Mouse (Mus musculus): Measurements from ENCODE around the gene Rapgef4. TPM values are rescaled to one million over a fixed set of nuclear protein-coding genes. Genes with fewer than 3 reads are reported as not detected.
A peak's percentile ranks its signal among the peaks of the same experiment; 100 is the strongest.
"Not testable (repeated sequence)": the region's sequence is repeated elsewhere in the genome, so short reads cannot be mapped to it uniquely, and the experiment has no call there.

Gene Rapgef4
- polyA plus RNA-seq, 1 experiment from 2014 or later: 2.1 TPM

GRCm38 (mm10) chr2:72068505-72068904, 87.5 kb downstream of the Rapgef4 start:
- no peak overlapping the region for H3K27ac ChIP-seq
- 74% methylated on average over 9 of the region's 9 CpGs for WGBS
- H3K4me1 ChIP-seq (replicated peaks): 0 out of 2 replicates have a peak, but pooled peaks cover 6% of the 10 kb centered on the region
- H3K36me3 ChIP-seq: no peaks in the 10 kb centered on the region
- H3K4me3 ChIP-seq (replicated peaks): no peak overlapping the region
- H3K9me3 ChIP-seq: no peaks in the 10 kb centered on the region
- H3K4me2 ChIP-seq (replicated peaks): no peak overlapping the region
- no peak overlapping the region for H3K9ac ChIP-seq
- no peaks in the 10 kb centered on the region for H3K27me3 ChIP-seq (replicated peaks)
- ATAC-seq: no peak

GRCm38 (mm10) chr2:72070086-72070485, 89.0 kb downstream of the Rapgef4 start:
- 54% methylated on average over 8 of the region's 8 CpGs for WGBS
- H3K27ac ChIP-seq: no peak overlapping the region
- H3K27me3 ChIP-seq (replicated peaks): no peaks in the 10 kb centered on the region
- no peak for ATAC-seq
- no peaks in the 10 kb centered on the region for H3K36me3 ChIP-seq
- H3K4me2 ChIP-seq (replicated peaks): no peak overlapping the region
- H3K9me3 ChIP-seq: no peaks in the 10 kb centered on the region
- 0 out of 2 replicates have a peak, but pooled peaks cover 6% of the 10 kb centered on the region for H3K4me1 ChIP-seq (replicated peaks)
- H3K4me3 ChIP-seq (replicated peaks): no peak overlapping the region
- no peak overlapping the region for H3K9ac ChIP-seq

DNA sequence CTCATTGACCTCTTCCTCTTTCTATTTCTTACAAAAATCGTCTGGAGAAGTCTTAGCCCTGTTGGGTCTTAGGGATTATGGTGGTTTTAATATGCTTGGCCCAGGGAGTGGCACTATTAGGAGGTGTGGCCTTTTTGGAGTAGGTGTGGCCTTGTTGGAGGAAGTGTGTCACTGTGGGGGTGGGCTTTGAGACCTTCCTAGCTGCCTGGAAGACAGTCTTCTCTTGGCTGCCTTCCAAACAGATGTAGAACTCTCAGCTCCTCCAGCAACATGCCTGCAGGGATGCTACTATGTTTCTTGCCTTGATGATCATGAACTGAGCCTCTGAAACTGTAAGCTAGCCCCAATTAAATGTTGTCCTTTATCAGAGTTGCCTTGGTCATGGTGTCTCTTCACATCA, 92.1 kb downstream of the Rapgef4 start:
- 43% methylated on average over 1 of the region's 1 CpGs for WGBS
- H3K27me3 ChIP-seq (replicated peaks): not testable (repeated sequence)

GRCm38 (mm10) chr2:72074999-72075561, 94.0 kb downstream of the Rapgef4 start:
- Histone ChIP-seq H3K27me3 (replicated peaks) (no peaks in the 10 kb centered on the region), H3K36me3 (no peaks in the 10 kb centered on the region), H3K4me3 (replicated peaks) (no peak overlapping the region), H3K4me1 (replicated peaks) (0 out of 2 replicates have a peak, but pooled peaks cover 3% of the 10 kb centered on the region), H3K27ac (no peak overlapping the region), H3K9ac (no peak overlapping the region), H3K4me2 (replicated peaks) (no peak overlapping the region), H3K9me3 (no peaks in the 10 kb centered on the region)
- 76% methylated on average over 10 of the region's 10 CpGs for WGBS
- ATAC-seq: no peak

More for the DNA sequence above, 92.1 kb downstream of the Rapgef4 start:
- not testable (repeated sequence) for H3K4me3 ChIP-seq (replicated peaks); H3K4me1 ChIP-seq (replicated peaks); H3K36me3 ChIP-seq; H3K9ac ChIP-seq; H3K4me2 ChIP-seq (replicated peaks); H3K27ac ChIP-seq; H3K9me3 ChIP-seq; ATAC-seq

- H3K27ac ChIP-seq: no peak overlapping the region
- no peaks in the 10 kb centered on the region for H3K4me1 ChIP-seq (replicated peaks)
- H3K4me3 ChIP-seq (replicated peaks): no peak overlapping the region
- H3K9ac ChIP-seq: no peak overlapping the region
- H3K9me3 ChIP-seq: no peaks in the 10 kb centered on the region
- H3K4me2 ChIP-seq (replicated peaks): no peak overlapping the region
- H3K36me3 ChIP-seq: no peaks in the 10 kb centered on the region
- no peaks in the 10 kb centered on the region for H3K27me3 ChIP-seq (replicated peaks)
- ATAC-seq: no peak
- WGBS: 68% methylated on average over 3 of the region's 3 CpGs
Measured at GRCm38 (mm10) chr2:72077490-72078139, 96.6 kb downstream of the Rapgef4 start.

DNA sequence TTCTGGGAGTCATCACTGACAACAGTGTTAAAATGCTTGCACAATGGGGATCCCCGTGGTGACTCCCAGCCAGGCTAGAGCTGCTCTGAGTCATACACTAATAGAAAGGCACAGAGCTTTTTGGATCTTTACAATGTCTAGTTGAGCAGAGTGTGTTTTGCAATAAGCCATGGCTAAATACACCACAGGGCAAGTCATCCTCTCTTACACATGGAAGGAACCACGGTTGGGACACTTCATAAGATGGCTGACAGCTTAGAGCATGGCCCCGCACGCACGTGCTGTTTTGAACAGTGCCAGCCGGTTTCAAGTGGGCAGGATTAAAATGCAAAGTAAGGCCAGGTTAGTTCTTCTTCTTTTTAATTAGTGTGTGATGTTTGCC, 97.1 kb downstream of the Rapgef4 start:
- WGBS: 83% methylated on average over 6 of the region's 6 CpGs
- no peaks in the 10 kb centered on the region for H3K36me3 ChIP-seq
- no peaks in the 10 kb centered on the region for H3K27me3 ChIP-seq (replicated peaks)
- H3K4me2 ChIP-seq (replicated peaks): no peak overlapping the region
- H3K9me3 ChIP-seq: no peaks in the 10 kb centered on the region
- no peak overlapping the region for H3K27ac ChIP-seq
- H3K4me1 ChIP-seq (replicated peaks): no peaks in the 10 kb centered on the region
- H3K4me3 ChIP-seq (replicated peaks): no peak overlapping the region
- H3K9ac ChIP-seq: no peak overlapping the region
- no peak for ATAC-seq

DNA sequence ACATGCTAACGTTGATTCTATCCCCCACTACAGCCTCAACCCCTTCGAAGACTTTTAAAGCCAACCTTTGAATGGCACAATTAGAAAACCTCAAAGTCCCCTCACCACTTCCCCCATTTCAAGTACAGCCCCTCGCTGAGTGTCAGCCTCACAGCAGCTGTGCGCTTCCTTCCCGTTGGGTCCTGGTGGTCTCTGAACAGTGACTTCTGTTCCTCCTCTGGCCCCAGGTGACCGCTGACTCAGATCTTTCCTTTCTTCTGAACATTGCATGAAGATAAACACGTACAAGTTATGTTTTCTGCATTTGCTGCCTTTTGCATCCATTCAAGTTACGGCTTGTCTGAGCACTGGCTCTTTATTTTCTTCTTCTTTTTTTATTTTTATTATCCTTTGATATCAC, 98.1 kb downstream of the Rapgef4 start:
- no peak overlapping the region for H3K27ac ChIP-seq
- 79% methylated on average over 8 of the region's 8 CpGs for WGBS
- no peaks in the 10 kb centered on the region for H3K27me3 ChIP-seq (replicated peaks)
- H3K4me1 ChIP-seq (replicated peaks): no peaks in the 10 kb centered on the region
- ATAC-seq: no peak
- H3K36me3 ChIP-seq: no peaks in the 10 kb centered on the region
- H3K4me2 ChIP-seq (replicated peaks): no peak overlapping the region
- H3K9ac ChIP-seq: no peak overlapping the region
- no peak overlapping the region for H3K4me3 ChIP-seq (replicated peaks)
- no peaks in the 10 kb centered on the region for H3K9me3 ChIP-seq

DNA sequence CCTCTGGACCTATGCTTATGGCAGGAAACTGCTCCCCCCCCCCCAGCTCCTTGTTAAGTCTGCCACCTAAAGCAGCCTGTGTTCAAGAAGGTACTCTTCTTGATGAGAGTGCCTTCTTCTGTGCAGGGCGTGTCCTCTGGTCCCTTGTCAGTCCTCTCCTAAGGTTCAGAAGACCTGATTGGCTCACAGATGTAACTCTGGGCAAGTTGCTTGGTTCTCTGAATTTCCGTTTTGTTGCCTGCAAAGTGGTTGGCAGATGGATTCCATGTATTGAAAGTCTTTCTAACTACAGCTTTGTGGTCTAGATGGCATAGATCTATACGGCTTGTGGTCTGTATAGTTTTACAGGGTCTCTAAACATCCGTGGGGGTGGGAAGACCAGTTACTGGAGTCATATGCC, 101.8 kb downstream of the Rapgef4 start:
- Histone ChIP-seq H3K4me3 (replicated peaks) (no peak overlapping the region), H3K27me3 (replicated peaks) (no peaks in the 10 kb centered on the region), H3K27ac (no peak overlapping the region), H3K36me3 (no peaks in the 10 kb centered on the region), H3K9ac (no peak overlapping the region), H3K4me1 (replicated peaks) (no peaks in the 10 kb centered on the region), H3K4me2 (replicated peaks) (no peak overlapping the region), H3K9me3 (no peaks in the 10 kb centered on the region)
- WGBS: 88% methylated on average over 4 of the region's 4 CpGs
- no peak for ATAC-seq

DNA sequence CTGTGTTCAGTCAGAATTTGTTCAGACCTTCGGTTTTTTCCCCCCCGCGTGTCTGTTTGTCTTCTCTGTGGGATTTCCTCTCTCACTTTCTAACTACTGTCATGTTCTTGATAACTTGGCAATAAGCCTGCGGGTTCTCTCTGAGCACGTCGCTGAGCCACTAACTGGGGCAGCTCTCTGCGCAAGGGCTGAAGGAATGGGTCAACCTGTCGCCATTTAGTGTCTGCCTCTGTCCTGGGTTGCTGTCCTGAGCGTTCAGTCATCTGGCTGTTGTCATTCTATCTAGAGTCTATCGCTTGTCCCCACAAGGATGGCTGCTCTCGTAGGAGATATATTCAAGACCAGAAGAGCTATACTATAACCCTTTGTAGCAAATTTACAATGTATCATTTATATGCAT, 107.8 kb downstream of the Rapgef4 start:
- Histone ChIP-seq H3K36me3 (no peaks in the 10 kb centered on the region), H3K4me2 (replicated peaks) (no peak overlapping the region), H3K9ac (no peak overlapping the region), H3K4me1 (replicated peaks) (peaks cover 3% of the 10 kb centered on the region; the same call in 1 of the 2 replicates), H3K9me3 (no peaks in the 10 kb centered on the region), H3K4me3 (replicated peaks) (no peak overlapping the region), H3K27me3 (replicated peaks) (no peaks in the 10 kb centered on the region), H3K27ac (no peak overlapping the region)
- ATAC-seq: no peak
- 87% methylated on average over 11 of the region's 11 CpGs for WGBS

DNA sequence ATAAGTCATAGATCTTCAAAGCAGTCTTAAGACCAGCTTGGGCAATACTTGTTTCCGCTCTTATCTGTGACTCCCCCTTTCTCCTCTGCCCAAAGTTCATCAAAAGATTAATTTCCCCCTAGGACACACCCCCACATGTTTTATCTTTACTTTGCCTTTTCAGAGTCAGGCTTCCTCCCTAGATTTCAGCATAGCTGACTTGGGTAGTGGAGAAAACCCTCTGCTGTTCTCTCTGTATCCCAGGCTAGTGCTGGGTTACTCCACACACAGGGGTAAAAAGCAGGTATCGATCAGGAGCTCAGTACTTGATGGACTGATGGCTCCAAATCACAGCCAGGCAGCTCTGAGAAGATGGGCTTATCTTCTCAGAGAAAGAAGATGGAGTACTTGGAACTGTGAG, 109.0 kb downstream of the Rapgef4 start:
- Histone ChIP-seq H3K9ac (no peak overlapping the region), H3K27ac (no peak overlapping the region), H3K27me3 (replicated peaks) (no peaks in the 10 kb centered on the region), H3K4me2 (replicated peaks) (no peak overlapping the region), H3K4me1 (replicated peaks) (peaks cover 5% of the 10 kb centered on the region; the same call in 1 of the 2 replicates), H3K4me3 (replicated peaks) (no peak overlapping the region), H3K9me3 (no peaks in the 10 kb centered on the region), H3K36me3 (no peaks in the 10 kb centered on the region)
- ATAC-seq: no peak
- 83% methylated on average over 2 of the region's 2 CpGs for WGBS

- Histone ChIP-seq H3K4me3 (replicated peaks) (no peak overlapping the region), H3K4me2 (replicated peaks) (no peak overlapping the region), H3K27me3 (replicated peaks) (no peaks in the 10 kb centered on the region), H3K4me1 (replicated peaks) (peaks cover 6% of the 10 kb centered on the region; the same call in 1 of the 2 replicates), H3K9me3 (no peaks in the 10 kb centered on the region), H3K27ac (no peak overlapping the region), H3K9ac (no peak overlapping the region), H3K36me3 (no peaks in the 10 kb centered on the region)
- ATAC-seq: 0 out of 2 replicates have a peak, but pooled peaks have one; percentile 36
- WGBS: 24% methylated on average over 3 of the region's 3 CpGs
Measured at GRCm38 (mm10) chr2:72092046-72092445, 111.0 kb downstream of the Rapgef4 start.

DNA sequence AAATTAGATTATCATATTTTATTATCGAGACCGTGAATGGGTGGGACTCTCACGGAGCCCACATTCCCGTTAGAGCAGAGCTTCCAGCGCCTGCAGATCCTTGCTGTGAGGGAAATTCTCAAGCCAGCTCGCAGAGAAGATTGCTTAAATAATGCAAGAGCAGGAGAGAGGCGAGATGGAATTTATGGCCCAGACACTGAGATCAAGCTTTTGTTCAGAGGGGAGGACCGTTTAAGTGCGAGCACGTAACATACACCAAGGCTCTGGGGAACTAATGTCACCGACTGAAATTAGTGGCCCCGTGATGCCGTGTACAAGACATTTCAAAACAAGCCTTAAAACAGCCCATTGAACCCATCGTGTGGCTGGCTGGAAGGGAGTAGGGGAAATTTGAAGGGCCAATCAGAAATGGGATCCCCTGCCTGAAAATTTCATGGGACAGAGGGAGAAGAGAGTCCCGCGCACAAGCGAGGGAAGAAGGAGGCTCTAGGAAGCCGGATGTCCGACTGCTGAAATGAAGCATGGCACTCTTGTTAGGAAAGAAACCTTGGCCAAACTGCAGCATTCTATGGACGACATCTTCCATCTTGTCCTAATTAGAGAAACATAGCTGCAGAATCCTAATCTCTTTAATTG, 112.5 kb downstream of the Rapgef4 start:
- Histone ChIP-seq H3K27ac (peak overlapping the region; percentile 66), H3K4me2 (replicated peaks) (no peak overlapping the region), H3K27me3 (replicated peaks) (no peaks in the 10 kb centered on the region)

More for the DNA sequence above, 112.5 kb downstream of the Rapgef4 start:
- 47% methylated on average over 20 of the region's 20 CpGs for WGBS
- Histone ChIP-seq H3K36me3 (no peaks in the 10 kb centered on the region), H3K4me1 (replicated peaks) (peaks cover 6% of the 10 kb centered on the region; the same call in 1 of the 2 replicates), H3K9me3 (no peaks in the 10 kb centered on the region), H3K4me3 (replicated peaks) (no peak overlapping the region), H3K9ac (no peak overlapping the region)
- no peak for ATAC-seq
